Mouse (Mus musculus): ENCODE measurements around the gene Slamf9. TPM values are rescaled to one million over a fixed set of nuclear protein-coding genes. Genes with fewer than 3 reads are reported as not detected.
A peak's percentile ranks its signal among the peaks of the same experiment; 100 is the strongest.

Gene Slamf9
- total and polyA plus RNA-seq, 3 experiments, result 28.3 to 32.6 (median 30.9) TPM

- Histone ChIP-seq H3K27me3 (replicated peaks) (no peaks in the 10 kb centered on the region), H3K36me3 (replicated peaks in 1 of 2; ENCODE audit: control insufficient read depth in 1 of 2, insufficient read depth in 1 of 2, low read length in 1 of 2) (peaks cover 28 to 65% of the 10 kb centered on the region in 2 experiments), H3K79me2 (replicated peaks; ENCODE audit: control insufficient read depth, extremely low read depth, insufficient read depth, poor library complexity, severe bottlenecking) (peaks cover 47% of the 10 kb centered on the region), H3K4me3 (replicated peaks in 1 of 3; ENCODE audit: low read depth in 2 of 3, low read length in 2 of 3, poor library complexity in 1 of 3) (peak overlapping the region in 2 of 3 experiments; percentile 88 to 90), H3K9me3 (replicated peaks; ENCODE audit: low read length) (no peaks in the 10 kb centered on the region), H3K4me2 (ENCODE audit: insufficient read depth, low read depth, poor library complexity, severe bottlenecking) (peak overlapping the region; percentile 68), H3K27ac (ENCODE audit: insufficient read depth, low read depth) (peak overlapping the region; percentile 59), H3K4me1 (ENCODE audit: control insufficient read depth in 1 of 2, insufficient read depth in 2 of 2) (peaks cover 22 to 53% of the 10 kb centered on the region in 2 experiments), H3K9ac (ENCODE audit: insufficient read depth, low read depth) (peak overlapping the region; percentile 83; the same call in 1 of the 2 replicates)
- in situ Hi-C loops (cut with MboI; ENCODE audit: low pct_ligation_motif_present, low pct_unique_long_range_greater_than_20kb, low sequenced_read_pairs) (no loop called here), dilution Hi-C loops (cut with MboI; ENCODE audit: extremely low pct_ligation_motif_present, extremely low pct_unique_long_range_greater_than_20kb, low sequenced_read_pairs) (no loop called here)
- no peak for DNase-seq (ENCODE audit: extremely low read depth)
- TF ChIP-seq ZKSCAN1 (IDR thresholded peaks at IDR 0.05; ENCODE audit: borderline replicate concordance, low read depth, low read length) (no peak), MAZ (IDR thresholded peaks at IDR 0.05; ENCODE audit: low read depth, low read length) (no peak), KAT2A (IDR thresholded peaks at IDR 0.05; ENCODE audit: insufficient replicate concordance, low read length) (no peak), TBP (conservative IDR thresholded peaks at IDR 0.05; ENCODE audit: low read depth, low read length) (no peak), JUND (conservative IDR thresholded peaks at IDR 0.05; ENCODE audit: low read depth, low read length) (no peak), SIN3A (IDR thresholded peaks at IDR 0.05; ENCODE audit: low read length) (no peak), ETS1 (conservative IDR thresholded peaks at IDR 0.05; ENCODE audit: low read depth, low read length) (no peak), IRF4 (IDR thresholded peaks at IDR 0.05; ENCODE audit: low read depth, low read length) (no peak), GABPA (IDR thresholded peaks at IDR 0.05; ENCODE audit: insufficient replicate concordance, low read depth, low read length) (no peak), RAD21 (IDR thresholded peaks at IDR 0.05; ENCODE audit: low read depth, low read length) (no peak), MXI1 (IDR thresholded peaks at IDR 0.05; ENCODE audit: low read depth, low read length) (no peak)
Observed at GRCm38 (mm10) chr1:172502145-172503110, 27.3 kb downstream of the Slamf9 start.

GRCm38 (mm10) chr1:172503111-172503997 is 28.2 kb downstream of the Slamf9 start:
- Histone ChIP-seq H3K4me3 (replicated peaks in 1 of 3; ENCODE audit: low read depth in 2 of 3, low read length in 2 of 3, poor library complexity in 1 of 3) (no peak overlapping the region), H3K79me2 (replicated peaks; ENCODE audit: control insufficient read depth, extremely low read depth, insufficient read depth, poor library complexity, severe bottlenecking) (peaks cover 47% of the 10 kb centered on the region), H3K36me3 (replicated peaks in 1 of 2; ENCODE audit: control insufficient read depth in 1 of 2, insufficient read depth in 1 of 2, low read length in 1 of 2) (peaks cover 35 to 65% of the 10 kb centered on the region in 2 experiments), H3K4me1 (ENCODE audit: control insufficient read depth in 1 of 2, insufficient read depth in 2 of 2) (peaks cover 22 to 59% of the 10 kb centered on the region in 2 experiments), H3K9ac (ENCODE audit: insufficient read depth, low read depth) (no peak overlapping the region), H3K9me3 (replicated peaks; ENCODE audit: low read length) (no peaks in the 10 kb centered on the region), H3K27me3 (replicated peaks) (no peaks in the 10 kb centered on the region), H3K27ac (ENCODE audit: insufficient read depth, low read depth) (peak overlapping the region; percentile 59), H3K4me2 (ENCODE audit: insufficient read depth, low read depth, poor library complexity, severe bottlenecking) (no peak overlapping the region)
- in situ Hi-C loops (cut with MboI; ENCODE audit: low pct_ligation_motif_present, low pct_unique_long_range_greater_than_20kb, low sequenced_read_pairs), result no loop called here
- dilution Hi-C loops (cut with MboI; ENCODE audit: extremely low pct_ligation_motif_present, extremely low pct_unique_long_range_greater_than_20kb, low sequenced_read_pairs), result no loop called here
- DNase-seq (ENCODE audit: extremely low read depth), result no peak
- no peak for TF ChIP-seq CTCF (conservative IDR thresholded peaks at IDR 0.05 in 1 of 2, IDR thresholded peaks at IDR 0.05 in 1 of 2; ENCODE audit: low read depth in 2 of 2, low read length in 2 of 2)
- no peak for TF ChIP-seq JUND (conservative IDR thresholded peaks at IDR 0.05; ENCODE audit: low read depth, low read length)
- no peak for TF ChIP-seq POLR2AphosphoS2 (IDR thresholded peaks at IDR 0.05; ENCODE audit: low read depth, low read length)
- no peak for TF ChIP-seq RCOR1 (conservative IDR thresholded peaks at IDR 0.05; ENCODE audit: low read depth, low read length)
- no peak for TF ChIP-seq JUN (IDR thresholded peaks at IDR 0.05; ENCODE audit: insufficient read depth, low read depth, low read length)
- no peak for TF ChIP-seq ZMIZ1 (IDR thresholded peaks at IDR 0.05; ENCODE audit: low read depth, low read length)
- TF ChIP-seq UBTF (IDR thresholded peaks at IDR 0.05; ENCODE audit: low read depth, low read length), result no peak
- no peak for TF ChIP-seq ZC3H11A (IDR thresholded peaks at IDR 0.05; ENCODE audit: low read depth, low read length)
- no peak for TF ChIP-seq CHD2 (IDR thresholded peaks at IDR 0.05; ENCODE audit: low read length)
